Mouse (Mus musculus): ENCODE measurements at regions not wholly inside any gene's neighbourhood (a gene's known extent, or its start where the extent isn't known, plus 50 kb on each side); places are given as distances from the start of the nearest gene placed in this dataset.
A peak's percentile ranks its signal among the peaks of the same experiment; 100 is the strongest.

- DNase-seq (ENCODE audit: low spot score) (peak; percentile 39), ATAC-seq (no peak)
- Histone ChIP-seq H3K4me3 (ENCODE audit: low read depth, low read length) (no peak overlapping the region), H3K4me2 (ENCODE audit: low read length) (no peak overlapping the region), H3K9me3 (replicated peaks; ENCODE audit: control insufficient read depth, low read length) (no peaks in the 10 kb centered on the region), H3K9ac (ENCODE audit: low read length) (no peak overlapping the region), H3K4me1 (ENCODE audit: control insufficient read depth, insufficient read depth, low read length) (peaks cover under 1% of the 10 kb centered on the region), H3K27ac (ENCODE audit: low read depth, low read length) (no peak overlapping the region), H3K27me3 (replicated peaks; ENCODE audit: control insufficient read depth, insufficient read depth, low read length) (no peaks in the 10 kb centered on the region), H3K36me3 (ENCODE audit: control insufficient read depth, insufficient read depth, low read length) (no peaks in the 10 kb centered on the region)
- WGBS = 51% methylated on average over 3 of the region's 3 CpGs
These were observed 109.9 kb upstream of the Tbx20 start for GRCm38 (mm10) chr9:24884011-24884410.

DNA sequence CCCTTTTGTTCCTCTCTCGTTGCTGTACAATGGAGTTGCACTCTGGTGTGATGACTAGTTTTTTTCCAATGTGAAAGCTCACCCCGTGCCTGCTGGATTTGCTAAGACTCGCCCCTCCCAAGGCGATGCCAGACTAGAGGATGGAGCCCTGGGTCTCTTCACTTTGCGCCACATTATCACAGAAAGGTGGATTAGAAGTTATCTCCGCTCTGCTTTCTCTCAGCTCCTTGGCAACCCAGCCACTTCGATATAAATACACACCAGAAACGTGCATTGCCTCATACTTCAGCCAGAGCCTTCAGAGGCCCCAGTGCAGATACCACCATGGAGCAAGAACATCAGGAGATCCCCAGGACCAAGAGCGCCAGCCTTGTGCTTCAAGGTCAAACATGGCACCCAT, 114.2 kb upstream of the Tbx20 start:
- 80% methylated on average over 9 of the region's 9 CpGs for WGBS
- Histone ChIP-seq H3K4me3 (ENCODE audit: low read depth, low read length) (no peak overlapping the region), H3K36me3 (ENCODE audit: control insufficient read depth, insufficient read depth, low read length) (no peaks in the 10 kb centered on the region), H3K9ac (ENCODE audit: low read length) (no peak overlapping the region), H3K9me3 (replicated peaks; ENCODE audit: control insufficient read depth, low read length) (no peaks in the 10 kb centered on the region), H3K4me1 (ENCODE audit: control insufficient read depth, insufficient read depth, low read length) (no peaks in the 10 kb centered on the region), H3K27ac (ENCODE audit: low read depth, low read length) (no peak overlapping the region), H3K4me2 (ENCODE audit: low read length) (no peak overlapping the region), H3K27me3 (replicated peaks; ENCODE audit: control insufficient read depth, insufficient read depth, low read length) (no peaks in the 10 kb centered on the region)
- ATAC-seq = no peak
- DNase-seq (ENCODE audit: low spot score) = no peak

GRCm38 (mm10) chr9:24896498-24897261, 122.6 kb upstream of the Tbx20 start:
- 84% methylated on average over 13 of the region's 13 CpGs for WGBS
- ATAC-seq = no peak

DNA sequence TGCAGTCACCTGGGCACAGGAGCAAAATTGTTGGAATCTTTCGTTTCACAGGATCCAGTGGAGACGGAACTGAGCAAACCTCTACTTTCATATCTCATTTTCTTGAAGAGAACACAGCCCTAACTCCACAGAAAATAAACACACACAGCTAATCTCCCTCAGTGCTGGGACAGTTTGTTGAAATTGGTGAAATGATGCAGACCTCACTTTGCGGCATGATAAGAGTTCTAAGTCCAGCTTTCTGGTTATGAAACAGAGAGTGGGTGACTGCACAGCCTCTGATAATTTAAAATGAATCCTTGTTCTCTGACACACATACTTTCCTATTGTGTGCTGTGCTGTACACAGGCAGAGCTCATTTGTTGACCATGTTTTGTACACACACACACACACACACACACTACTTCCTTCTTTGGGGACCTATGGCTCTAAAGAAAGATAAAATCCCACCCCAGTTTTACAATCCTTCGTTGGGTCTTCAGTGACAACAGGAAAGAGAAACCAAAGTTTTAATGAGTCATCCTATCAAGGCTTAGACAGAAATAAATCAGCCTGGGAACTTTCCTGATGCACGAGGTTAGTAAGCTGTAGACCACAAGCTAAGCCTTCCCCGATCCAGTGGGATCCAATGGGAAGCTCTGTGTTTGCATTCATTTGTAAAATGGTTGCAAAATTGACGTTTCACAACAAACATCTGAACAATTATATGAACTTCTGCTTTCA, 125.3 kb upstream of the Tbx20 start:
- no peak overlapping the region for H3K4me2 ChIP-seq (ENCODE audit: low read length)
- no peak overlapping the region for H3K4me3 ChIP-seq (ENCODE audit: low read depth, low read length)
- H3K9me3 ChIP-seq (replicated peaks; ENCODE audit: control insufficient read depth, low read length) = no peaks in the 10 kb centered on the region
- DNase-seq (ENCODE audit: low spot score) (no peak), ATAC-seq (no peak)
- H3K27ac ChIP-seq (ENCODE audit: low read depth, low read length) = no peak overlapping the region
- H3K4me1 ChIP-seq (ENCODE audit: control insufficient read depth, insufficient read depth, low read length) = no peaks in the 10 kb centered on the region
- 89% methylated on average over 7 of the region's 7 CpGs for WGBS
- no peaks in the 10 kb centered on the region for H3K27me3 ChIP-seq (replicated peaks; ENCODE audit: control insufficient read depth, insufficient read depth, low read length)
- H3K36me3 ChIP-seq (ENCODE audit: control insufficient read depth, insufficient read depth, low read length) = no peaks in the 10 kb centered on the region
- no peak overlapping the region for H3K9ac ChIP-seq (ENCODE audit: low read length)

More at GRCm38 (mm10) chr9:24896498-24897261, 122.6 kb upstream of the Tbx20 start:
- no peaks in the 10 kb centered on the region for H3K4me1 ChIP-seq (ENCODE audit: control insufficient read depth, insufficient read depth, low read length)
- H3K27ac ChIP-seq (ENCODE audit: low read depth, low read length) = no peak overlapping the region
- no peak for DNase-seq (ENCODE audit: low spot score)
- no peak overlapping the region for H3K9ac ChIP-seq (ENCODE audit: low read length)
- no peak overlapping the region for H3K4me2 ChIP-seq (ENCODE audit: low read length)
- no peaks in the 10 kb centered on the region for H3K9me3 ChIP-seq (replicated peaks; ENCODE audit: control insufficient read depth, low read length)
- H3K36me3 ChIP-seq (ENCODE audit: control insufficient read depth, insufficient read depth, low read length) = no peaks in the 10 kb centered on the region
- H3K27me3 ChIP-seq (replicated peaks; ENCODE audit: control insufficient read depth, insufficient read depth, low read length) = no peaks in the 10 kb centered on the region
- H3K4me3 ChIP-seq (ENCODE audit: low read depth, low read length) = no peak overlapping the region

DNA sequence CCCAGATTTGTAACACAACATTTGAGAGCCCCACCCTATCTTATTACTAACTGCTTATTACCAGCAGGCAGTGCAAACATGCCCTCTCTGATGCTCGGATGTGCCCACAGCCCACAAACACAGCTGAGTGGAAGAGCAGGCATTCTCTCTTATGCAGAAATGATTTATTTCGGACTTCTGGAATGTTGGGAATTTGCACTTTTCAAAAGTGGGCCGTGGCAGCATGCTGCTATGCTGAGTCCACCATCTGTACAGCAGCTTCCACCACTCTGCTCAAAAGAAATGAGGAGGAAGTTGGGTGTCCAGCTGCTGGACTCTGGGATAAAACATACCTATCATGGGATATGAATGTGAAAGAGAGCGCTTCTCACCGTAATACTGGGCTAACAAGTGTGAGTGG, 129.6 kb upstream of the Tbx20 start:
- 81% methylated on average over 5 of the region's 5 CpGs for WGBS
- Histone ChIP-seq H3K27ac (ENCODE audit: low read depth, low read length) (no peak overlapping the region), H3K36me3 (ENCODE audit: control insufficient read depth, insufficient read depth, low read length) (no peaks in the 10 kb centered on the region), H3K9ac (ENCODE audit: low read length) (no peak overlapping the region), H3K9me3 (replicated peaks; ENCODE audit: control insufficient read depth, low read length) (no peaks in the 10 kb centered on the region), H3K4me1 (ENCODE audit: control insufficient read depth, insufficient read depth, low read length) (no peaks in the 10 kb centered on the region), H3K4me2 (ENCODE audit: low read length) (no peak overlapping the region), H3K27me3 (replicated peaks; ENCODE audit: control insufficient read depth, insufficient read depth, low read length) (no peaks in the 10 kb centered on the region), H3K4me3 (ENCODE audit: low read depth, low read length) (no peak overlapping the region)
- ATAC-seq (no peak), DNase-seq (ENCODE audit: low spot score) (no peak)

- no peak overlapping the region for H3K9ac ChIP-seq (ENCODE audit: low read length)
- no peaks in the 10 kb centered on the region for H3K27me3 ChIP-seq (replicated peaks; ENCODE audit: control insufficient read depth, insufficient read depth, low read length)
- no peaks in the 10 kb centered on the region for H3K36me3 ChIP-seq (ENCODE audit: control insufficient read depth, insufficient read depth, low read length)
- no peak overlapping the region for H3K4me2 ChIP-seq (ENCODE audit: low read length)
- ATAC-seq (peak; percentile 79), DNase-seq (ENCODE audit: low spot score) (peak; percentile 80)
- 48% methylated on average over 8 of the region's 8 CpGs for WGBS
- no peak overlapping the region for H3K27ac ChIP-seq (ENCODE audit: low read depth, low read length)
- peaks cover 9% of the 10 kb centered on the region for H3K4me1 ChIP-seq (ENCODE audit: control insufficient read depth, insufficient read depth, low read length)
- H3K4me3 ChIP-seq (ENCODE audit: low read depth, low read length) = no peak overlapping the region
- H3K9me3 ChIP-seq (replicated peaks; ENCODE audit: control insufficient read depth, low read length) = no peaks in the 10 kb centered on the region
These were observed 135.2 kb upstream of the Tbx20 start for GRCm38 (mm10) chr9:24909086-24909979.

DNA sequence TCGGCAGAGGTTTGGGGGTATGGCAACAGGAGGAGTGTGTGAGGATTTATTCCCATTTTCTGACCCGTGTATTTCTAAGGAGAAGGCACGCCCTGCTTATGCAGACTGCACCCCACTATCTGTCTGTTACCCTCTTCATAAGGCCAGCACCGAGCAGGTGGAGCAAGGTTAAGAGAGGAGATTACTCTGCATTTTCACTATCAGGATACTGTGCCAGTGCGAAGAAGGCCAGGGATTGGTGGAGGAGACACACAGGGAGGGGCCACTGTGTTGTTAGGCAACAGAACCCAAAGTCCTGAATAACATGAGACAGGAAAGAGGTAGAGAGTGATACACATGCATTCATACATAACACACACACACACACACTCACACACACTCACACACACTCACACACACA, 136.6 kb upstream of the Tbx20 start:
- Histone ChIP-seq H3K27me3 (replicated peaks; ENCODE audit: control insufficient read depth, insufficient read depth, low read length) (no peaks in the 10 kb centered on the region), H3K4me1 (ENCODE audit: control insufficient read depth, insufficient read depth, low read length) (peaks cover 9% of the 10 kb centered on the region), H3K4me2 (ENCODE audit: low read length) (no peak overlapping the region), H3K9ac (ENCODE audit: low read length) (no peak overlapping the region), H3K9me3 (replicated peaks; ENCODE audit: control insufficient read depth, low read length) (no peaks in the 10 kb centered on the region), H3K36me3 (ENCODE audit: control insufficient read depth, insufficient read depth, low read length) (no peaks in the 10 kb centered on the region), H3K27ac (ENCODE audit: low read depth, low read length) (no peak overlapping the region), H3K4me3 (ENCODE audit: low read depth, low read length) (no peak overlapping the region)
- DNase-seq (ENCODE audit: low spot score) (no peak), ATAC-seq (no peak)
- WGBS = 64% methylated on average over 5 of the region's 5 CpGs

GRCm38 (mm10) chr9:24920031-24920445, 145.9 kb upstream of the Tbx20 start:
- H3K4me1 ChIP-seq (ENCODE audit: control insufficient read depth, insufficient read depth, low read length) = no peaks in the 10 kb centered on the region
- ATAC-seq = no peak
- H3K9me3 ChIP-seq (replicated peaks; ENCODE audit: control insufficient read depth, low read length) = no peaks in the 10 kb centered on the region
- no peak overlapping the region for H3K4me3 ChIP-seq (ENCODE audit: low read depth, low read length)
- no peaks in the 10 kb centered on the region for H3K27me3 ChIP-seq (replicated peaks; ENCODE audit: control insufficient read depth, insufficient read depth, low read length)
- DNase-seq (ENCODE audit: low spot score) = no peak
- no peak overlapping the region for H3K9ac ChIP-seq (ENCODE audit: low read length)
- no peak overlapping the region for H3K27ac ChIP-seq (ENCODE audit: low read depth, low read length)
- 93% methylated on average over 9 of the region's 9 CpGs for WGBS
- no peaks in the 10 kb centered on the region for H3K36me3 ChIP-seq (ENCODE audit: control insufficient read depth, insufficient read depth, low read length)
- H3K4me2 ChIP-seq (ENCODE audit: low read length) = no peak overlapping the region

All from forebrain, embryonic 14.5 days (tissue).